Mouse (Mus musculus): ENCODE results near the gene Kcne1. TPM values are rescaled to one million over a fixed set of nuclear protein-coding genes. Genes with fewer than 3 reads are reported as not detected.

The Kcne1 gene
- total and polyA plus RNA-seq, 3 experiments = 0.26 to 0.48 TPM; not detected in 1

GRCm38 (mm10) chr16:92383412-92383811 lies 24.1 kb upstream of the Kcne1 start (continued):
- no peak for TF ChIP-seq MYC (IDR thresholded peaks at IDR 0.05; ENCODE audit: low read depth, low read length)

GRCm38 (mm10) chr16:92382508-92382907 lies 23.2 kb upstream of the Kcne1 start:
- dilution Hi-C loops (cut with MboI; ENCODE audit: extremely low pct_ligation_motif_present, extremely low pct_unique_long_range_greater_than_20kb, low sequenced_read_pairs) (no loop called here), in situ Hi-C loops (cut with MboI; ENCODE audit: low pct_ligation_motif_present, low pct_unique_long_range_greater_than_20kb, low sequenced_read_pairs) (no loop called here)
- Histone ChIP-seq H3K9ac (ENCODE audit: insufficient read depth, low read depth) (no peak overlapping the region), H3K36me3 (replicated peaks in 1 of 2; ENCODE audit: control insufficient read depth in 1 of 2, insufficient read depth in 1 of 2, low read length in 1 of 2) (no peaks in the 10 kb centered on the region), H3K9me3 (replicated peaks; ENCODE audit: low read length) (no peaks in the 10 kb centered on the region), H3K4me1 (ENCODE audit: control insufficient read depth in 1 of 2, insufficient read depth in 2 of 2) (peaks cover 17 to 22% of the 10 kb centered on the region in 2 experiments), H3K4me2 (ENCODE audit: insufficient read depth, low read depth, poor library complexity, severe bottlenecking) (no peak overlapping the region), H3K4me3 (replicated peaks in 1 of 3; ENCODE audit: low read depth in 2 of 3, low read length in 2 of 3, poor library complexity in 1 of 3) (no peak overlapping the region), H3K27ac (ENCODE audit: insufficient read depth, low read depth) (no peak overlapping the region), H3K79me2 (replicated peaks; ENCODE audit: control insufficient read depth, extremely low read depth, insufficient read depth, poor library complexity, severe bottlenecking) (no peaks in the 10 kb centered on the region), H3K27me3 (replicated peaks) (no peaks in the 10 kb centered on the region)
- TF ChIP-seq SMC3 (IDR thresholded peaks at IDR 0.05; ENCODE audit: low read depth, low read length) = no peak
- TF ChIP-seq UBTF (IDR thresholded peaks at IDR 0.05; ENCODE audit: low read depth, low read length) = no peak
- TF ChIP-seq USF2 (conservative IDR thresholded peaks at IDR 0.05; ENCODE audit: low read depth, low read length) = no peak
- no peak for TF ChIP-seq POLR2AphosphoS2 (IDR thresholded peaks at IDR 0.05; ENCODE audit: low read depth, low read length)
- TF ChIP-seq USF1 (IDR thresholded peaks at IDR 0.05; ENCODE audit: low read depth, low read length) = no peak
- no peak for TF ChIP-seq MEF2A (IDR thresholded peaks at IDR 0.05; ENCODE audit: borderline replicate concordance, low read depth, low read length)
- TF ChIP-seq EP300 (IDR thresholded peaks at IDR 0.05; ENCODE audit: low read length) = no peak
- TF ChIP-seq ZKSCAN1 (IDR thresholded peaks at IDR 0.05; ENCODE audit: borderline replicate concordance, low read depth, low read length) = no peak
- no peak for TF ChIP-seq MAX (IDR thresholded peaks at IDR 0.05; ENCODE audit: low read length)
- TF ChIP-seq JUND (conservative IDR thresholded peaks at IDR 0.05; ENCODE audit: low read depth, low read length) = no peak
- no peak for DNase-seq (ENCODE audit: extremely low read depth)

GRCm38 (mm10) chr16:92381092-92381491 lies 21.8 kb upstream of the Kcne1 start:
- Histone ChIP-seq H3K4me3 (replicated peaks in 1 of 3; ENCODE audit: low read depth in 2 of 3, low read length in 2 of 3, poor library complexity in 1 of 3) (no peak overlapping the region), H3K9me3 (replicated peaks; ENCODE audit: low read length) (no peaks in the 10 kb centered on the region), H3K27ac (ENCODE audit: insufficient read depth, low read depth) (no peak overlapping the region), H3K36me3 (replicated peaks in 1 of 2; ENCODE audit: control insufficient read depth in 1 of 2, insufficient read depth in 1 of 2, low read length in 1 of 2) (no peaks in the 10 kb centered on the region), H3K9ac (ENCODE audit: insufficient read depth, low read depth) (no peak overlapping the region), H3K79me2 (replicated peaks; ENCODE audit: control insufficient read depth, extremely low read depth, insufficient read depth, poor library complexity, severe bottlenecking) (no peaks in the 10 kb centered on the region), H3K4me1 (ENCODE audit: control insufficient read depth in 1 of 2, insufficient read depth in 2 of 2) (peaks cover 19 to 22% of the 10 kb centered on the region in 2 experiments), H3K4me2 (ENCODE audit: insufficient read depth, low read depth, poor library complexity, severe bottlenecking) (no peak overlapping the region), H3K27me3 (replicated peaks) (no peaks in the 10 kb centered on the region)
- dilution Hi-C loops (cut with MboI; ENCODE audit: extremely low pct_ligation_motif_present, extremely low pct_unique_long_range_greater_than_20kb, low sequenced_read_pairs) = no loop called here
- TF ChIP-seq USF1 (IDR thresholded peaks at IDR 0.05; ENCODE audit: low read depth, low read length) = no peak
- no peak for TF ChIP-seq CHD2 (IDR thresholded peaks at IDR 0.05; ENCODE audit: low read length)
- TF ChIP-seq ZMIZ1 (IDR thresholded peaks at IDR 0.05; ENCODE audit: low read depth, low read length) = no peak
- TF ChIP-seq RAD21 (IDR thresholded peaks at IDR 0.05; ENCODE audit: low read depth, low read length) = no peak
- no peak for TF ChIP-seq ZNF384 (IDR thresholded peaks at IDR 0.05; ENCODE audit: low read depth, low read length)
- no peak for TF ChIP-seq TBP (conservative IDR thresholded peaks at IDR 0.05; ENCODE audit: low read depth, low read length)
- TF ChIP-seq NRF1 (IDR thresholded peaks at IDR 0.05; ENCODE audit: low read depth, low read length) = no peak
- no peak for TF ChIP-seq MAX (IDR thresholded peaks at IDR 0.05; ENCODE audit: low read length)
- no peak for TF ChIP-seq JUND (conservative IDR thresholded peaks at IDR 0.05; ENCODE audit: low read depth, low read length)
- TF ChIP-seq POLR2AphosphoS2 (IDR thresholded peaks at IDR 0.05; ENCODE audit: low read depth, low read length) = no peak
- no peak for TF ChIP-seq NELFE (IDR thresholded peaks at IDR 0.05; ENCODE audit: low read depth, low read length)
- TF ChIP-seq E2F4 (IDR thresholded peaks at IDR 0.05; ENCODE audit: insufficient replicate concordance, low read depth, low read length) = no peak
- TF ChIP-seq MYC (IDR thresholded peaks at IDR 0.05; ENCODE audit: low read depth, low read length) = no peak
- TF ChIP-seq POLR2A (IDR thresholded peaks at IDR 0.05; ENCODE audit: low read depth, low read length) = no peak
- DNase-seq (ENCODE audit: extremely low read depth) = no peak
- in situ Hi-C loops (cut with MboI; ENCODE audit: low pct_ligation_motif_present, low pct_unique_long_range_greater_than_20kb, low sequenced_read_pairs) = no loop called here
